Mouse (Mus musculus): ENCODE measurements around the gene Olfr9. TPM values are rescaled to one million over a fixed set of nuclear protein-coding genes. Genes with fewer than 3 reads are reported as not detected.
A peak's percentile ranks its signal among the peaks of the same experiment; 100 is the strongest.
"Not testable (repeated sequence)": the region's sequence is repeated elsewhere in the genome, so short reads cannot be mapped to it uniquely, and the experiment has no call there.

The Olfr9 gene
- polyA plus RNA-seq (2015; fragmentation: Nextera tagmentation; extraction: Ambion mirVana): not detected in 2 replicates

GRCm38 (mm10) chr10:128989131-128989530, at the start of gene Olfr9:
Olfr9 (plus strand) TSS chr10:128989431.
- DNase-seq (ENCODE audit: low spot score): not testable (repeated sequence)

- no peak for DNase-seq (ENCODE audit: low spot score)
Observed at GRCm38 (mm10) chr10:128940475-128941061, 48.7 kb upstream of the Olfr9 start.

DNA sequence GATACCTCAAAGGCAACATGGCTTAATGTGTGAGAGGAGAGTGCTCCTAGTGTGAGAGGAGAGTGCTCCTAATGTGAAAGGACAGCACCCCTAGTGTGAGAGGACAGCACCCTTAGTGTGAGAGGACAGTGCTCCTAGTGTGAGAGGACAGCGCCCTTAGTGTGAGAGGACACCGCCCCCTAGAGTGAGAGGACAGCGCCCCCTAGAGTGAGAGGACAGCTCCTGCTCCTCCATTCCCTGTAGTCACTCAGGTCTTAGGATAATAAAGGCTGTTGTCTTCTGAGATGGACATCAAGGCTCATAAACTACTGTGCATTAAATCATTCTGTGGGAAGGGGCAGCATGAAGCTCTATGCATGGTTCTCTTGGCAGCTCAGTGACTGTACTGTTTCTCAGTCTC, 43.6 kb upstream of the Olfr9 start:
- DNase-seq (ENCODE audit: low spot score): peak; percentile 38

DNA sequence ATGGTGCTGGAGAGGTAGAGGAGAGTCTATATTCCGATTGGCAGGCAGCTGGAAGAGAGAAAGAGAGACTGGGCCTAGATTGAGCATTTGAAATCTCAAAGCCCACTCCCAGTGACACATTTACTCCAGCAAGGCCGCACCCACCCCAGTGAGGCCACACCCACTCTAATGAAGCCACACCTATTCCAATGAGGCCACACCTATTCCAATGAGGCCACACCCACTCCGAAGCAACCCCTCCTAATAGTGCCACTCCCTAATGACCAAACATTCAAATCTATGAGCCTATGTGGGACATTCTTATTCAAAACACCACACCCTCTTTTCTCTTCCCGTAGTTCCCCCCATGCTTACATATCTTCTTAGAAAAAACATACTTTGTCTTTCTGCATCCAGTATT, 41.7 kb upstream of the Olfr9 start:
- DNase-seq (ENCODE audit: low spot score): no peak

DNA sequence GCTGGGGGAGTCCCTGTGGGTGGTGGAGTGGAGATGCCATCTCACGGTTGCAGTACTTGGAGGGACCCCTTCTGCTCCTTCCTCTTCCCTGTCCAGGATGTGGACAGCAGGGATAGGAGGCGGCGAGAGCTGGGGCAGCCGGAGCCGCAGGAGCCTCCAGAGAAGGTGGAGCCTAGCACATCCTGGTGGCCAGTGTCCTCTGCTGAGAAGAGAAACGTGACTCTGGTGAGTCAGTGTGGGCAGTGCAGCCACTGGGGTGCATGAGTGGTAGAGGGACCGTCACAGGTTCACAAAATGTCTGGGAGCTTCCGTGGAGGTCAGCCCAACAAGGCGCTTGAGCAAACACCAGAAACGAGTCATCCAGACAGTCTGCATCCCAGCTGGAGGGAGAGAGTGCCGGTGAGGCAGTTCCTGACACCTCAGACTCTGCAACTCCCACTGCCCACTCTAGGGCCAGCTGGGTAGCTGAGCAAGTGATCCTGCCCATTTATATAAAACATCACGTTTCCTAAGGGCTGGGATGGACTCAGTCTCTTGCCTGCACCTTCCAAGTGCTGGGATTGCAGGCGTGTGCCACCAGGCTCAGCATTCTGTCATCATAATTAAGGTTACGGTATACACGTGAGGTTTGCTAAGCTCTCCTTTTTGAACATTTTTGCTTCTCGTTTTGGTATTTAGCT, 38.9 kb upstream of the Olfr9 start:
- DNase-seq (ENCODE audit: low spot score): no peak

DNA sequence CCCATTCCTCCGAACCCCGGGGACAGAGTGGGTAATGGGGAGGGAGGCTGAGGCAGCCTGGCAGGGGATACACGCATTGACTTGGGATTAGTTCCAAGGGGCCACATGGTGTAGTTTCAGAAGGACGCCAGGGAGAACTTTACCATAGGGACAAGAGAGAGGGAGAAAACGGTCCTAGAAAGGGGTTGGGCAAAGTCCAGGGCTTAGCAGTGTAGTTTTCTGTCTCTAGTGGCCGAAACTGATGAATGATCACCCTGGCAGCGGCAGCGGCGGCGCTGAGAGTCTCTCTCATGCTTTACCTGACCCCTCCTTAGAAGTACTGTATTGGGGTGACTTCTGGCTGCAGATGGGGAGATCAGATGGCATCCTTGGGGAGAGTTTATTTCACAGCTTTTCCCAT, 30.9 kb upstream of the Olfr9 start:
- no peak for DNase-seq (ENCODE audit: low spot score)

DNA sequence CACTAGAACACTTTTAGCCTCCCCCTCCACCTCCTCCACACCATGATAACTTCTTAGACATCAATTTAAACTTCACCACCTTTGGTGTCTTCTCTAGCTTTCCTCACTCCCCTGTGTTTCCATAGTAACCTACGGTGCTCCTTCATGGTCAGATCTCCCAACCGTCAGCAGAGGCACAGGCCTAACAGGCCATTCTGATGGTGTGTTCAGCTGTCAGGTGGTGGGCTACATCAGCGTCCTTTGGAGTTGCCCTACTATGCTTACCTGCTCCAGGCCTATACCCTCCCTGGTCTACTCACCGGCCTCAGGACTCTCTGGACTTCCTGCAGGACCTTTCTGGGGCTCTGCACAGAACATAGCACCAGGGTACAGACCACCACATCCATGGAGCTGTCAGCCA, 29.1 kb upstream of the Olfr9 start:
- DNase-seq (ENCODE audit: low spot score): no peak

- peak; percentile 82 for DNase-seq (ENCODE audit: low spot score)
Observed at GRCm38 (mm10) chr10:128960590-128961584, 28.3 kb upstream of the Olfr9 start, which contains the start of gene Mettl7b. Mettl7b (minus strand) TSS chr10:128960988.

- DNase-seq (ENCODE audit: low spot score): no peak
Observed at GRCm38 (mm10) chr10:128964961-128965360, 24.3 kb upstream of the Olfr9 start.

GRCm38 (mm10) chr10:128965871-128966270, 23.4 kb upstream of the Olfr9 start:
- no peak for DNase-seq (ENCODE audit: low spot score)

DNA sequence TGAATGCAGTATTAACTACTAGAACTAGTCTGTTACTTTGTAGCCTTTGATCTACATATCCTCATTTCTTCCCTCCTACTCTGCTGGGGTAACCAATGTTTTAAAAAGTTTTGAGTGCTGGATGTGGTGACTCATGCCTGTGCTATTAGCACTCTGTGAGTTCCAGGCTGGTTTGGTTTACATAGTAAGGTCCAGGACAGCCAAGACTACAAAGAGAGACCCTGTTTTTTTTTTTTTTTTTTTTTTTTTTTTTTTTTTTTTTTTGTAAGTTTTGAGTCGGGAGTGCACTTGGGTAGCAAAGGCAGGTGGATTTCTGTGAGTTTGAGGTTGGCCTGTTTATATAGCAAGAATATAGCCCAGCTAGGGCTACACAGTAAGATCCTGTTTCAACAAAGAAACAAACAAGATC, 20.9 kb upstream of the Olfr9 start:
- DNase-seq (ENCODE audit: low spot score): no peak

GRCm38 (mm10) chr10:128970740-128971250, 18.4 kb upstream of the Olfr9 start:
- no peak for DNase-seq (ENCODE audit: low spot score)

GRCm38 (mm10) chr10:128972841-128973240, 16.4 kb upstream of the Olfr9 start:
- no peak for DNase-seq (ENCODE audit: low spot score)

DNA sequence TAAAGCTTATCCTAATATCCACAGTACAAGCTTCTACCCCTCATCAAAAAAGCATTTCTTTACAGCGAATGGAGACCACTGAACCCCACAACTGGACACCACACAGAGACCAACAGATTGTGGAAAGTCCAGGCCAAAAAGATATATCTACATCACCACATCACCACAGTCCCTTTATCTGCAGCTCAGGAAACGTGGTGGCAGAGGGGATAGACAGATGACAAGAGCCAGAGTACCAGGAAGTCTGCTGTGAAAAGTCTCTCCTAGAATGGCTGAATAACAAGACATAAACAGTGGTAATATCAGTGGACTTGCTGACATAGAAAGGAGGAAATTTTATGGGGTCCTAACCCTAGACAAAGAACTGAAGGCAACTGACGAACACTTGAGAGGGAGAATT, 12.8 kb upstream of the Olfr9 start:
- DNase-seq (ENCODE audit: low spot score): no peak

- peak; percentile 82 for DNase-seq (ENCODE audit: low spot score)
Observed at GRCm38 (mm10) chr10:128977522-128978114, 11.6 kb upstream of the Olfr9 start.

- no peak for DNase-seq (ENCODE audit: low spot score)
Observed at GRCm38 (mm10) chr10:128980644-128981365, 8.4 kb upstream of the Olfr9 start.

DNA sequence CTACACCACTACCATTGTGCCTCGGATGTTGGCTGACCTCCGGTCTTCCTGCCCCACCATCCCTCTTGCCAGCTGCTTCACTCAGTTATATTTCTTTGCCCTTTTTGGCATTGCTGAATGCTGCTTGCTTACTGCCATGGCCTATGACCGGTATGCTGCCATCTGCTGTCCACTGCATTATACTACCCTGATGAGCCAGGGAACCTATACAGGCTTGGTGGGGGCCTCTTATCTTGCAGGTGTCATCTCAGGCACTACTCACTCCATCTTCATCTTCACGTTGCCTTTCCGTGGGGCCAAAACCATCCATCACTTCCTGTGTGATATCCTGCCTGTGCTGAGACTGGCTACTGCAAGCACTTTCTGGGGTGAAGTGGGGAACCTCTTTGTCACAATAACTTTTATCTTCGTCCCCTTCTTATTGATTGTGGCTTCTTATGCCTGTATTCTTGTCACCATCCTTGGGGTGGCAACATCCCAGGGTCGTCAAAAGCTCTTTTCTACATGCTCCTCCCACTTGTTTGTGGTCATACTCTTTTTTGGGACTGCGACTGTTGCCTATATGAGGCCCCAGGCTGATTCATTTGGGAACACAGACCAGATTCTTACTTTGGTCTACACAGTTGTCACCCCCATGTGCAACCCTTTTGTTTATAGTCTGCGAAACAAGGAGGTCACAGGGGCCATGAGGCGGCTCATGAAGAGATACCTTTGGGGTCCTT, 1.1 kb downstream of the Olfr9 start:
- DNase-seq (ENCODE audit: low spot score): not testable (repeated sequence)

DNA sequence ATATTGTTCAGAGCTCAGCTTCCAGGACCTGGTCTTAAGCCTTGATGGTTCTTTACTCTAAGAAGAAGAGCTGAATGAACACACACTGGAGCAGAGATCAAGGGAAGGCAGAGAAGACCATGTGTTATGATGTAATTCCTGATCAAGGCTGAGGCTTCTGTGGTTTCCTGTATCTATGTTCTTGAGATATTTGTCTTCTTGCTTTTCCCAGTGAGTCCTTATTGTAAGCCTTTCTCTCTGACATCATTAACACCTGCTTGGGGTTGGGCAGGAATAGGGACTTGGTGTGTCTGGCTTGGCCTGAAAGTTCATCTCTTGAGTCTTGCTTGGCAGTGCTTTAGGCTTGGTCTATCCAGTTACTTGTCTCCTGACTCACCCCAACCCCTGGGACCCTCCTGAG, 1.8 kb downstream of the Olfr9 start:
- DNase-seq (ENCODE audit: low spot score): peak; percentile 76

DNA sequence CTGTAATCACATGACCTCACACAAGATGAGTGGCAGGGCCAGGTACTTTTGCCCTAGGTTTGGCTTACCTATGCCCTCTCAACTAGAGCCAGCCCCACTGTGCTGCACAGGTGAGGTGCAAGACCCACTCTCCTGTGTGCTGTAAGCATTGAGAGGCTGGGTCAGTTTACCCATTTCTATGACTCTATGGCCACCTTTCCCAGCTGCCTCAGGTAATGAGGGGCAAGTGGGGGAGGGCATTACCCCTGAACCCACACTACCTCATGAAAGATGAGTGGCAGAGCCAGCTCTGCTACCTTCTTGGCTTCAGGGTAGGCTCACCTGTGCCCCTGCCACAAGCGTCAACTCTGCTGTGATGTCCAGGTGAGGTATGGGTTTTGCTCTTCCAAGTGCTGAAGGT, 6.6 kb downstream of the Olfr9 start:
- DNase-seq (ENCODE audit: low spot score): no peak

DNA sequence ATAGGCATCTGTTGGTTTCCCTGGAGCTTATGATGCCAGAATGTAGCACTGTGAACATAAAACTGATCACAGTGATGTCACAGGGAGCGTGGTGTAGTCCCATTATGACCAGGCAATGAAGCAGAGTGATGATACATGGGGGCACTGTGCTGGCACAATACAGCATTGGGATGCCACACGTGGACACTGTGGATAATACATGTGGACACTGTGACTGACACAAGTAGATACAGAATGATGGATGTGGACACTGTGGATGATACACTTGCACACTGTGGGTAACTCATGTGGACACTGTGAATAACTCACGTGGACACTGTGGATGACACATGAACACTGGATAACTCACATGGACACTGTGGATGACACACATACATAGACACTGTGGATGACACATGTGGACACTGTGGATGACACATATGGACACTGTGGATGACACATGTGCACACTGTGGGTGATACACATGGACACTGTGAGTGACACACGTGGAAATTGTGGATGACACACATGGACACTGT, 7.4 kb downstream of the Olfr9 start:
- no peak for DNase-seq (ENCODE audit: low spot score)

Data from thymus, postnatal 0 days (tissue).